Mouse (Mus musculus) forebrain, embryonic 11.5 days (tissue): ENCODE data around the gene Gin1. TPM values are rescaled to one million over a fixed set of nuclear protein-coding genes. Genes with fewer than 3 reads are reported as not detected.
A peak's percentile ranks its signal among the peaks of the same experiment; 100 is the strongest.

ENCODE experiments used
- ATAC-seq: fragments of 200-750 bp; cut with Nextera tagmentation; replicated peaks from 2 replicates; pipeline ENCODE4 v1.8.0; 2017; ENCODE audit warnings: moderate TSS enrichment; ENCODE audit not compliant: low FRiP score
- DNase-seq: peaks from one replicate; pipeline ENCODE4 v3.0.0-alpha.2; 2017; ENCODE audit warnings: low spot score
- H3K27ac ChIP-seq: fragments of 300-500 bp; sonication (generic); 2 replicates; pipeline ENCODE4 v1.5.1; 2014; ENCODE audit warnings: low read depth, low read length
- H3K27me3 ChIP-seq: fragments of 300-500 bp; sonication (generic); 2 replicates; pipeline ENCODE4 v1.6.1; 2014; ENCODE audit warnings: mild to moderate bottlenecking, low read length, mixed read lengths; ENCODE audit not compliant: control insufficient read depth, insufficient read depth
- H3K36me3 ChIP-seq: fragments of 300-500 bp; sonication (generic); 2 replicates; pipeline ENCODE4 v1.6.1; 2014; ENCODE audit warnings: mild to moderate bottlenecking, low read length, moderate library complexity, mixed read lengths; ENCODE audit not compliant: control insufficient read depth, insufficient read depth
- H3K4me1 ChIP-seq: fragments of 300-500 bp; sonication (generic); replicated peaks from 2 replicates; pipeline ENCODE4 v1.6.1; 2014; ENCODE audit warnings: low read length, mixed read lengths; ENCODE audit not compliant: control insufficient read depth, insufficient read depth
- H3K4me2 ChIP-seq: fragments of 300-500 bp; sonication (generic); 2 replicates; pipeline ENCODE4 v1.6.1; 2014; ENCODE audit warnings: low read depth, mild to moderate bottlenecking, low read length, moderate library complexity, mixed read lengths; ENCODE audit not compliant: severe bottlenecking
- H3K4me3 ChIP-seq: fragments of 300-500 bp; sonication (generic); 2 replicates; pipeline ENCODE4 v1.5.1; 2014; ENCODE audit warnings: low read depth, low read length
- H3K9ac ChIP-seq: fragments of 300-500 bp; sonication (generic); 2 replicates; pipeline ENCODE4 v1.6.1; 2014; ENCODE audit warnings: low read length
- H3K9me3 ChIP-seq: fragments of 300-500 bp; sonication (generic); 2 replicates; pipeline ENCODE4 v1.6.1; 2016; ENCODE audit warnings: low read length, mixed read lengths; ENCODE audit not compliant: control insufficient read depth
- WGBS: fragments of 180-500 bp; shearing (Covaris S2); extraction: QIAGEN DNeasy Blood & Tissue Kit; methylation state at CpG from one replicate; pipeline ENCODE4 v1.1.7; 2014; 5-methylcytosine and 5-hydroxymethylcytosine counted together
- polyA plus RNA-seq: library from polyadenylated mRNA; unstranded; fragments of >200 nt; fragmentation: Nextera tagmentation; extraction: Ambion mirVana; gene quantifications from 2 replicates; pipeline ENCODE4 v1.2.1, GENCODE M21; 2014

Gin1 gene
- polyA plus RNA-seq, 1 experiment from 2014 or later = 18.3 TPM

DNA sequence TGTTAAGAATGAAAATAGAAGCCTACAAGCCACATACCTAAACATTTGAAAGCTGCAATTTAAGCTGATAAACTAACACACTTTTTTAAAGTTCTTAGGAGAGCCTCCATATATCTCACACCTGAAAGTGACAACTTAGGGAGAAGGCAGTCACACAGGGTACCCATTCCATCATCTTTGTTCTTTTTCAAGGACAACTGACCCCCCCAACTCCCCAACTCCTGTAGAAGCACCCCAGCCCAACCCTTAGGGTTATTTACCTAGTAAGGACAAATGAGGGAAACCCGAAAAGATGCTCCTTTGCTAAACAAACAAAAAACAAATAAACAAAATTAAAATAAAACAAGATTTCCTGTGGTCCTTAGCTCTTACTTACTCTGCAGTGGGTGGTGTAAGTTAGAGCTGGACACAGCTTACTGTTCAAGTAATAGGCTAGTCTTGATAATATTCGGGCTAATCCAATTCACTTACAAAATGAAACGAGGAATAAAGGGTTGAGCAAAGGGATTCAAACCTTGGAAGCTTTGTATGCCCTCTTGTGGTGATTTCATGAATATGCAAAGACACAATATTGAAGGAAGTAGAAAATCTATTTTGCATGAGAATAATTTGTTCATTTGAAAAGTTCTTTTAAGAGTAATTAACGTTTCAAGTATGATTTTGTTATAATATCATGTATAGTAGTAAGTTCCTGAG, 32.4 kb downstream of the Gin1 start:
- H3K4me1 ChIP-seq = no peaks in the 10 kb centered on the region
- ATAC-seq (peak; percentile 63), DNase-seq (no peak)
- H3K27ac ChIP-seq = no peak overlapping the region
- no peak overlapping the region for H3K9ac ChIP-seq
- no peaks in the 10 kb centered on the region for H3K9me3 ChIP-seq
- no peak overlapping the region for H3K4me2 ChIP-seq
- H3K4me3 ChIP-seq = no peak overlapping the region
- WGBS = 43% methylated on average over 4 of the region's 4 CpGs
- H3K36me3 ChIP-seq = no peaks in the 10 kb centered on the region
- H3K27me3 ChIP-seq = no peaks in the 10 kb centered on the region

DNA sequence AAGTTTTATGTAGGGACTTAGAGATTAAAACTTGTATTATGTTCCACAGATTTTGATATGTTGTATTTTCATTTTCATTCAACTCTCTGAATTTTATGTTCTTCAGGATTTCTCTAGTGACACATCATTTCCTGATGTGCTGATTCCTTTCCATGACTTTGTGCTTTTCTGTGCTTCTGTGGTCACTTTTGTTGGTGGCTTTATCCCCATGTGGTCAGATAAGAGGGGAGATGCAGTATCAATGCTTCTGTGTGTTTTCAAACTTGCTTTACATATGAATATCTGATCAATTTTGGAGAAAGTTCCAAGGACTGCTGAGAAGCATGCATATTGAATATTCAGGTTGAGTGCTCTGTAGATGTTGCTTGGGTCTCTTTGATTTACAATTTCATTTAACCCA, 34.5 kb downstream of the Gin1 start:
- Histone ChIP-seq H3K9ac (no peak overlapping the region), H3K9me3 (no peaks in the 10 kb centered on the region), H3K36me3 (no peaks in the 10 kb centered on the region), H3K27ac (no peak overlapping the region), H3K4me3 (no peak overlapping the region), H3K4me2 (no peak overlapping the region), H3K27me3 (no peaks in the 10 kb centered on the region), H3K4me1 (no peaks in the 10 kb centered on the region)
- ATAC-seq = no peak
- no peak for DNase-seq

DNA sequence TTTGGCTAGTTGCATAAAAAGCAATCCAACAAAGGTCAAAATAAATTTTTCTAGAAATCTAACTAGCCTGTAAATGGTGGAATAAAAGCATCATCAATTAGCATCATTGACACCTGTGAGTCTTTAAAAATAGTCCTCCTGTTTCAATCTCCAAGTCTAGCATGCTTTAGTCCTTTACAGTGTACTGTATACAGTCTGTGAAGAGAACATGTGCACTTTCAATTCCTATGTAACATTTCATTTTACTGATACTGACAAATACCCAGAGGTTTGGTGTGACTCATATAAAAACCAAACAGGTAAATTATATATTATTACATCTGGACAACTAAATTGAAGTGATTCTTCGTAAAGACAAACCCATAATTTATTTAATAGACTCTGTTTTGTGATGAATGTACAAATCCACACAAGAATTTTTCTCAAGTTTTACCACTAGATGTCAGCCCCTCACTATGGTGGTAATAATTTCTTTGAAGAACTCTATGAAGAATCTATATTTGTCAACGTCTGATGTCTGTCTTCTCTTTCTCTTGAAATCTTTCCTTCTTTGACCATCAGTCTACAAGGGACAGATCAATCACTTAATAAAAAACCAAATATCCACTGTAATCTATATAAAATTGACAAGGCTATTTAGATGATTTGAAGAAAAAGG, 39.4 kb downstream of the Gin1 start:
- ATAC-seq (peak; percentile 46; the same call in 1 of the 2 replicates), DNase-seq (no peak)
- no peak overlapping the region for H3K27ac ChIP-seq
- no peak overlapping the region for H3K9ac ChIP-seq
- no peak overlapping the region for H3K4me3 ChIP-seq
- no peak overlapping the region for H3K4me2 ChIP-seq
- H3K4me1 ChIP-seq = no peaks in the 10 kb centered on the region
- H3K27me3 ChIP-seq = no peaks in the 10 kb centered on the region
- no peaks in the 10 kb centered on the region for H3K36me3 ChIP-seq
- no peaks in the 10 kb centered on the region for H3K9me3 ChIP-seq
- 58% methylated on average over 2 of the region's 2 CpGs for WGBS

DNA sequence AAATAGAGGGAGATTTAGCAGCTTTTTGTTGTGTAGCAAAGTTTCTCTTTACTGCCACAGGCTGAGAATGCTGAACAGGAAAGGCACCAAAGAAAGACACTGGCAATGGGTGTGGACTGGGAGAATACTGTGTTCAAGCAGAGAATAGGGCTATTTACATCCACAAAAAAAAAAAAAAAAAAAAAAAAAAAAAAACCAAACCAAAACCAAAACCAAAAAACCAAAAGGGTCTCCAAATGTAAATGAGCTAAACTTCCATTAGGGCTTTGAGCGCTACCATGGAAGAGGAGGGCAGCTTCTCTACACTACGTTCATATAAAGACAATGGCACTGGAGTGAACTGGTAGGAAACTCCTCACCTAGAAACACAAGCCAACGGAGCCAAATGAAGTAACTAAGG, 51.3 kb downstream of the Gin1 start:
- Histone ChIP-seq H3K9me3 (no peaks in the 10 kb centered on the region), H3K4me2 (no peak overlapping the region), H3K4me3 (no peak overlapping the region), H3K9ac (no peak overlapping the region), H3K27me3 (no peaks in the 10 kb centered on the region), H3K4me1 (no peaks in the 10 kb centered on the region), H3K27ac (no peak overlapping the region), H3K36me3 (no peaks in the 10 kb centered on the region)
- DNase-seq (no peak), ATAC-seq (no peak)
- 83% methylated on average over 3 of the region's 3 CpGs for WGBS

DNA sequence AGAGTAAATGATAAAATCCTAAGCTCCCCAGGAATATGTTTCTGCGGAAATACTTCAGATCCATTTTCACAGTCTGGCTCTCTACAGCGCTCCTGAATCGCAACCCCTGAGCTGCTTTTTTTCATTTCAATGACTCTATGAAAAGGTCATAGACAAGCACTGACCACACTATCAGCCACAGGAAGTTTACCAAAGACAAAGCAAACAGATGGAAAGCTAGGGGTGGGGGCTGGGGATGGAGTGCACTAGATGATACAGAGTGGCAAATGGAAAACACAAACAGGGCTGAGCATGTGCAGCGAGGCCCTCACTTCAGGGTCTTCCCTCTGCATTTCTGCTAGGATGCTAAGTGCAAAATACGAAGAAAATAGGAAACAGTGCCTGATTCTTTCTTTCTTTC, 52.2 kb downstream of the Gin1 start:
- H3K4me2 ChIP-seq = no peak overlapping the region
- no peak overlapping the region for H3K27ac ChIP-seq
- no peaks in the 10 kb centered on the region for H3K4me1 ChIP-seq
- DNase-seq (no peak), ATAC-seq (no peak)
- no peak overlapping the region for H3K9ac ChIP-seq
- H3K36me3 ChIP-seq = no peaks in the 10 kb centered on the region
- no peaks in the 10 kb centered on the region for H3K27me3 ChIP-seq
- no peaks in the 10 kb centered on the region for H3K9me3 ChIP-seq
- WGBS = 88% methylated on average over 5 of the region's 5 CpGs
- no peak overlapping the region for H3K4me3 ChIP-seq

DNA sequence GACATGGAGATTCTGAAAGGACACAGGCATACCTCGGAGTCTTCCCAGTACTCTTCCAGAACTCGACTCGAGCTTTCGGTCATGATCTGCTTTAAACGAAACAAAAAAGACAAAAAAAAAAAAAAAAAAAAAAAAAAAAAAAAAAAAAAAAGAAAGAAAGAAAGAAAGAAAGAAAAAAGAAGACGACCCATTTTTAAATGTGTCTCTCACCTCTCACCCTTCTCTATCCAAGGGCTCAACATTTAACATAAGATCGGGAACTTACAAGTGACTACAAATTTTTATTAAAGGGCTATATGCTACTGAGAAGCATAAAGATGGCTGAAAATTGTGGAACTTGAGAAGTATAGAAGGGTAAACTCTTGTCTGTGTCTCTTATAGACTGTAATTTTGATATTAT, 52.9 kb downstream of the Gin1 start:
- ATAC-seq = no peak
- H3K27me3 ChIP-seq = no peaks in the 10 kb centered on the region
- H3K4me2 ChIP-seq = no peak overlapping the region
- H3K9ac ChIP-seq = no peak overlapping the region
- no peak overlapping the region for H3K27ac ChIP-seq
- no peaks in the 10 kb centered on the region for H3K4me1 ChIP-seq
- no peaks in the 10 kb centered on the region for H3K36me3 ChIP-seq
- DNase-seq = no peak
- no peak overlapping the region for H3K4me3 ChIP-seq
- WGBS = 94% methylated on average over 7 of the region's 7 CpGs
- H3K9me3 ChIP-seq = no peaks in the 10 kb centered on the region

DNA sequence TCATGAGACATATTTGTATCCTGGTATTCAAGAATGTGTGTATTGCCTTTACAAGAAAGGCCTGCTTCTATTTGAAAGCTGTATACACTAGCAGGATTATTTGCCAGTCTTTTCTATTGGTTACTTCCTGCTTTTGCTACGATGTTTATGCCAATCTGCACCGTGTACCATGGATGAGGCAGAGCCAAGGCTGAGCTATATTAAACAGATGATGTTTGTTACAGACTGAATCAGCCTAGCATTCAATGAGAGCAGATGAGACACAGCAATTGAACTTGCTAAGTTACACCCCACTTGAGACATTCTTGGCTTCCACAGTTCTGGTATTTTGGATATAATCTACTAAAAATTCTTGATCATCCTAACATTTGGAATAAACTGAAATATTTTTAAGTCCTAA, 57.6 kb downstream of the Gin1 start:
- Histone ChIP-seq H3K36me3 (no peaks in the 10 kb centered on the region), H3K4me1 (no peaks in the 10 kb centered on the region), H3K27me3 (no peaks in the 10 kb centered on the region), H3K27ac (no peak overlapping the region), H3K9me3 (no peaks in the 10 kb centered on the region; the same call in 1 of the 2 replicates), H3K4me2 (no peak overlapping the region), H3K4me3 (no peak overlapping the region), H3K9ac (no peak overlapping the region)
- ATAC-seq = no peak
- DNase-seq = no peak
- WGBS = 83% methylated on average over 2 of the region's 2 CpGs

DNA sequence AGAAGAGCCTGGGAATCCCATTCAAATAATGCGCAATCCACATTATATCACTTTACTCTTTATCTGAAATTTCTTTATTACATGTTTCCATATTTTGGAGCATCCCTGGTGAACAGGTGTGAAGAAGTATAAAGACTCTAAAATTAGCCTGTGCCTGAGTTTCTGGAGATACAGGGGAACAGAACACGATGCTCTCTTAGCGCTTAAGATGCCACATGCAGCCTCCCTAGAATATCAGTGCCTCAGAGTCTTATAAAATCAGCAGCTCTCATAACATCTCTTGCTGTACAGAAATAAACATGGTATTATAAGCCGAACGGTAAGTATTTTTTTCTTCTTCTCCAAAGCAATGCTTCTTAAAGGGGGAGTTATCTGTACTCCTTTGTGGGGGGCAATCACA, 58.1 kb downstream of the Gin1 start:
- ATAC-seq (no peak), DNase-seq (no peak)
- no peaks in the 10 kb centered on the region; the same call in 1 of the 2 replicates for H3K9me3 ChIP-seq
- WGBS = 96% methylated on average over 5 of the region's 5 CpGs
- H3K4me2 ChIP-seq = no peak overlapping the region
- H3K27me3 ChIP-seq = no peaks in the 10 kb centered on the region
- no peak overlapping the region for H3K9ac ChIP-seq
- no peaks in the 10 kb centered on the region for H3K36me3 ChIP-seq
- H3K27ac ChIP-seq = no peak overlapping the region
- H3K4me1 ChIP-seq = no peaks in the 10 kb centered on the region
- no peak overlapping the region for H3K4me3 ChIP-seq
